ENCODE assay signal across 9 mouse cellular contexts in genomic region chr1:112416350-112417083, GRCm38 (mm10).
DNase-seq lines count a peak whose midpoint lies in the region; ATAC-seq lines count a peak whose summit lies in the region.
"Had no signal": no experiment of that assay in that cellular context is flagged by ENCODE, and none has a peak within 500 bp of the region (broad histone marks: within the 10 kb centered on the region; RNA-seq: fewer than 3 reads in every experiment).

No protein-coding gene starts in this region.

- peaks cover 11% of the 10 kb centered on the region for H3K27me3 ChIP-seq in heart, embryonic 12.5 days (replicated peaks)
- no peaks in the 10 kb centered on the region for H3K27me3 ChIP-seq in forebrain, embryonic 16.5 days (replicated peaks; ENCODE audit: control insufficient read depth, insufficient read depth, low read length)
- no peaks in the 10 kb centered on the region for H3K27me3 ChIP-seq in midbrain, embryonic 13.5 days
- H3K27me3 ChIP-seq: liver, embryonic 15.5 days had no signal

- H3K4me3 ChIP-seq in heart, embryonic 12.5 days = peak overlapping the region; percentile 34
- H3K4me3 ChIP-seq in forebrain, embryonic 16.5 days (replicated peaks; ENCODE audit: low read length) = peak overlapping the region; percentile 82
- peak overlapping the region; percentile 70 for H3K4me3 ChIP-seq in midbrain, embryonic 13.5 days (replicated peaks)
- H3K4me3 ChIP-seq: liver, embryonic 15.5 days had no signal

- no peak overlapping the region for H3K9ac ChIP-seq in heart, embryonic 12.5 days
- H3K9ac ChIP-seq in forebrain, embryonic 16.5 days (replicated peaks; ENCODE audit: low read depth, low read length) = peak overlapping the region; percentile 74
- H3K9ac ChIP-seq in midbrain, embryonic 13.5 days (replicated peaks) = peak overlapping the region; percentile 76
- H3K9ac ChIP-seq: liver, embryonic 15.5 days had no signal

- no peak for ATAC-seq in heart, embryonic 12.5 days (ENCODE audit: insufficient number of reproducible peaks, low FRiP score)
- ATAC-seq in forebrain, embryonic 16.5 days = peak; percentile 100
- peak; percentile 99 for ATAC-seq in midbrain, embryonic 13.5 days

- no peak overlapping the region for H3K27ac ChIP-seq in heart, embryonic 12.5 days (ENCODE audit: poor library complexity, severe bottlenecking)
- H3K27ac ChIP-seq in forebrain, embryonic 16.5 days (ENCODE audit: low read length) = no peak overlapping the region
- no peak overlapping the region for H3K27ac ChIP-seq in midbrain, embryonic 13.5 days
- H3K27ac ChIP-seq: liver, embryonic 15.5 days had no signal

- intact Hi-C loops in heart, postnatal 14 days (cut with DNase I) = no loop called here

- peak overlapping the region; percentile 67 for H3K4me2 ChIP-seq in heart, embryonic 12.5 days
- peak overlapping the region; percentile 88 for H3K4me2 ChIP-seq in forebrain, embryonic 16.5 days (ENCODE audit: low read length)
- peak overlapping the region; percentile 88 for H3K4me2 ChIP-seq in midbrain, embryonic 13.5 days (replicated peaks)
- H3K4me2 ChIP-seq: liver, embryonic 15.5 days had no signal

- no peak for DNase-seq in heart, postnatal 14 days
- peak; percentile 58 for DNase-seq in brain, embryonic 18.5 days (ENCODE audit: low read depth, low spot score)
- peak; percentile 23 to 34 for DNase-seq in layer of hippocampus, postnatal 14 days (ENCODE audit: low spot score in 2 of 2)
- peak; percentile 6 for DNase-seq in testis, postnatal 14 days (ENCODE audit: low spot score)
- DNase-seq in thymus, postnatal 25 days = no peak

- no peaks in the 10 kb centered on the region for H3K4me1 ChIP-seq in heart, embryonic 12.5 days (replicated peaks)
- no peaks in the 10 kb centered on the region; the same call in 1 of the 2 replicates for H3K4me1 ChIP-seq in forebrain, embryonic 16.5 days (replicated peaks; ENCODE audit: control insufficient read depth, insufficient read depth, low read length)
- 0 out of 2 replicates have a peak, but pooled peaks cover 7% of the 10 kb centered on the region for H3K4me1 ChIP-seq in midbrain, embryonic 13.5 days (replicated peaks)
- H3K4me1 ChIP-seq: liver, embryonic 15.5 days had no signal

- H3K9me3 ChIP-seq in heart, embryonic 12.5 days (replicated peaks) = no peaks in the 10 kb centered on the region
- no peaks in the 10 kb centered on the region for H3K9me3 ChIP-seq in forebrain, embryonic 16.5 days (ENCODE audit: control insufficient read depth, low read length)
- H3K9me3 ChIP-seq in midbrain, embryonic 13.5 days = no peaks in the 10 kb centered on the region
- H3K9me3 ChIP-seq: liver, embryonic 15.5 days had no signal

- H3K36me3 ChIP-seq in heart, embryonic 12.5 days = no peaks in the 10 kb centered on the region
- H3K36me3 ChIP-seq in forebrain, embryonic 16.5 days (ENCODE audit: control insufficient read depth, insufficient read depth) = no peaks in the 10 kb centered on the region
- H3K36me3 ChIP-seq in midbrain, embryonic 13.5 days = no peaks in the 10 kb centered on the region
- H3K36me3 ChIP-seq: liver, embryonic 15.5 days had no signal

- 5% methylated on average over 37 of the region's 37 CpGs for WGBS in heart, embryonic 12.5 days
- 1% methylated on average over 37 of the region's 37 CpGs for WGBS in forebrain, embryonic 16.5 days
- WGBS in midbrain, embryonic 13.5 days = 1% methylated on average over 37 of the region's 37 CpGs

Comparison
In these comparisons a context has a peak if more than half of its experiments do, and no peak if none do; other contexts are left out.
1. DNase-seq: peak in brain, embryonic 18.5 days (single experiment), layer of hippocampus, postnatal 14 days (2 of 2) and testis, postnatal 14 days (single experiment); none in heart, postnatal 14 days (0 of 2) and thymus, postnatal 25 days (single experiment).
2. Peak in every context shown above with its lines, with median percentiles within 50 percentile points of each other: H3K4me2 ChIP-seq and H3K4me3 ChIP-seq.